Mouse (Mus musculus) lung, adult 2 months (tissue): ENCODE results near the gene Xdh.

Source experiments
- CTCF ChIP-seq: fragments of 200-500 bp; IDR thresholded peaks from 2 replicates; pipeline ENCODE4 v1.5.1; 2011; ENCODE audit warnings: mild to moderate bottlenecking, low read length, control low read depth; ENCODE audit not compliant: insufficient read depth
- POLR2A ChIP-seq: fragments of 200-500 bp; IDR thresholded peaks from 2 replicates; pipeline ENCODE4 v1.6.1; 2011; ENCODE audit warnings: low read depth, mild to moderate bottlenecking, control low read depth, low read length, borderline replicate concordance; ENCODE audit errors: extremely low read depth

DNA sequence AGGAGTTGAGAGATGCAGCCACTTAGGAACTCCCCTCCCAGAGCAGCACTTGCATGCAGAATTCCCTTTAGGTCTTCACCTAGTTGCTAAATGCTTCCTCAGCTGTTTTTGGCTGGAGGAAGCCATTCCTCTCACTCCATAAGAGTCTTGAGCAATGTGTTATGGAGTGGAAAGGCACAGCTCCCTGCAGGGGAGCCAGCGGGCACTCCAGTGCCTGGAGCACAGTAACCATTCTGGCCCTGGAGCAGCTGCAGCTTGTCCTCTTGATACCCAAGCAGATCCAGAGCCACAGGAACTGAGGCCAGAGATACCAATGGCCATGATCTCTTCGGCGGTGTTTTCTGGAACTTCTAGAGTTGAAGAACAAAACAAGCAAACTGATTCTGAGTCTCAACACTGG is 113.4 kb downstream of the Xdh start:
- TF ChIP-seq POLR2A (no peak), CTCF (no peak)
